Mouse (Mus musculus) E14TG2a.4 (cell line): ENCODE measurements around the gene Cln5.

Experiments
- H3K27me3 ChIP-seq: 2 replicates; pipeline ENCODE4 v1.6.1; 2014; ENCODE audit warnings: low read length, control low read depth; ENCODE audit not compliant: insufficient read depth
- H3K36me3 ChIP-seq: 2 replicates; pipeline ENCODE4 v1.6.1; 2014; ENCODE audit warnings: low read length, control low read depth; ENCODE audit not compliant: insufficient read depth
- H3K4me1 ChIP-seq: replicated peaks from 2 replicates; pipeline ENCODE4 v1.6.1; 2014; ENCODE audit warnings: low read depth, low read length, control low read depth
- H3K4me3 ChIP-seq: replicated peaks from 2 replicates; pipeline ENCODE4 v1.5.1; 2014; ENCODE audit warnings: mild to moderate bottlenecking, low read length
- H3K9me3 ChIP-seq: 2 replicates; pipeline ENCODE4 v1.6.1; 2014; ENCODE audit warnings: low read length, control low read depth
- CTCF ChIP-seq: conservative IDR thresholded peaks from 2 replicates; pipeline ENCODE4 v1.5.1; 2014; ENCODE audit warnings: low read length
- NANOG ChIP-seq: IDR thresholded peaks from 2 replicates; pipeline ENCODE4 v1.6.1; 2014; ENCODE audit warnings: borderline replicate concordance, low read length, mixed read lengths
- POU5F1 ChIP-seq: IDR thresholded peaks from 2 replicates; pipeline ENCODE4 v1.6.1; 2014; ENCODE audit warnings: low read length, borderline replicate concordance

The Cln5 gene

GRCm38 (mm10) chr14:103099238-103099933 lies 29.4 kb downstream of the Cln5 start, which contains the start of gene Fbxl3:
Gene Fbxl3, minus strand, starts transcription at chr14:103099566.
- H3K9me3 ChIP-seq = no peaks in the 10 kb centered on the region
- peaks cover 6% of the 10 kb centered on the region for H3K27me3 ChIP-seq
- H3K36me3 ChIP-seq = peaks cover 25% of the 10 kb centered on the region
- peak within 1 kb of the TSS; percentile 92 for H3K4me3 ChIP-seq
- peaks cover 59% of the 10 kb centered on the region for H3K4me1 ChIP-seq
- no peak for TF ChIP-seq POU5F1
- TF ChIP-seq CTCF = no peak
- no peak for TF ChIP-seq NANOG

DNA sequence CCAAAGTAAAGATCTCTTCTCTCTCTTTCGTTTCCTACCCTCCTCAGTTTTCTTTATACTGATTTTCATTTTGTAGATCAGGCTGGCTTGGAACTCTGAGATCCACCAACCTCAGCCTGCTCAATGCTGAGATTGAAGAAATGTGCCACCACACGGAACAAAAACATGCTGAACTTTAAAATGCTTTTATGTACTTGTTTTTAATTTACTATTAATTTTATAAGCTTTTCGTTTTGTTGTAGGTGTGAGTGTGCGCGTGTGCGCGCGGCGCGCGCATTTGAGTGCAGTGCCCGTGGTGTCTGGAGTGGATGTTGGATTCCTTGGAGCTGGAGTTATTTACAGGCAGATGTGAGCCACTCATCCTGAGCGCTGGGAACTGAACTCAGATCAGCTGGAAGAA lies 30.3 kb downstream of the Cln5 start:
- H3K27me3 ChIP-seq = peaks cover 3% of the 10 kb centered on the region
- H3K4me1 ChIP-seq = peaks cover 50% of the 10 kb centered on the region
- TF ChIP-seq NANOG = no peak
- TF ChIP-seq POU5F1 = no peak
- TF ChIP-seq CTCF = no peak
- H3K4me3 ChIP-seq = no peak overlapping the region; the same call in 1 of the 2 replicates
- H3K9me3 ChIP-seq = no peaks in the 10 kb centered on the region
- peaks cover 15% of the 10 kb centered on the region for H3K36me3 ChIP-seq

- Histone ChIP-seq H3K9me3 (no peaks in the 10 kb centered on the region), H3K36me3 (peaks cover 8% of the 10 kb centered on the region), H3K4me3 (no peak overlapping the region), H3K27me3 (peaks cover 2% of the 10 kb centered on the region; the same call in 1 of the 2 replicates), H3K4me1 (peaks cover 41% of the 10 kb centered on the region)
- TF ChIP-seq POU5F1 (no peak), CTCF (no peak), NANOG (no peak)
These were observed 31.2 kb downstream of the Cln5 start for GRCm38 (mm10) chr14:103101171-103101570.

- TF ChIP-seq POU5F1 (no peak), NANOG (no peak), CTCF (no peak)
- H3K4me1 ChIP-seq = peaks cover 30% of the 10 kb centered on the region
- H3K9me3 ChIP-seq = no peaks in the 10 kb centered on the region
- 0 out of 2 replicates have a peak overlapping the region, but pooled peaks have one; percentile 13 for H3K4me3 ChIP-seq
- no peaks in the 10 kb centered on the region for H3K36me3 ChIP-seq
- H3K27me3 ChIP-seq = peaks cover 2% of the 10 kb centered on the region; the same call in 1 of the 2 replicates
These were observed 32.2 kb downstream of the Cln5 start for GRCm38 (mm10) chr14:103102246-103102645.

- H3K9me3 ChIP-seq = no peaks in the 10 kb centered on the region
- TF ChIP-seq NANOG = no peak
- TF ChIP-seq CTCF = no peak
- no peak for TF ChIP-seq POU5F1
- H3K4me1 ChIP-seq = peaks cover 27% of the 10 kb centered on the region
- peaks cover 2% of the 10 kb centered on the region; the same call in 1 of the 2 replicates for H3K27me3 ChIP-seq
- no peak overlapping the region for H3K4me3 ChIP-seq
- no peaks in the 10 kb centered on the region for H3K36me3 ChIP-seq
These were observed 32.8 kb downstream of the Cln5 start for GRCm38 (mm10) chr14:103102731-103103335.

- no peak overlapping the region for H3K4me3 ChIP-seq
- no peaks in the 10 kb centered on the region for H3K36me3 ChIP-seq
- H3K9me3 ChIP-seq = no peaks in the 10 kb centered on the region
- peaks cover 18% of the 10 kb centered on the region for H3K4me1 ChIP-seq
- no peak for TF ChIP-seq NANOG
- H3K27me3 ChIP-seq = no peaks in the 10 kb centered on the region
These were observed 36.3 kb downstream of the Cln5 start for GRCm38 (mm10) chr14:103106301-103106700.

DNA sequence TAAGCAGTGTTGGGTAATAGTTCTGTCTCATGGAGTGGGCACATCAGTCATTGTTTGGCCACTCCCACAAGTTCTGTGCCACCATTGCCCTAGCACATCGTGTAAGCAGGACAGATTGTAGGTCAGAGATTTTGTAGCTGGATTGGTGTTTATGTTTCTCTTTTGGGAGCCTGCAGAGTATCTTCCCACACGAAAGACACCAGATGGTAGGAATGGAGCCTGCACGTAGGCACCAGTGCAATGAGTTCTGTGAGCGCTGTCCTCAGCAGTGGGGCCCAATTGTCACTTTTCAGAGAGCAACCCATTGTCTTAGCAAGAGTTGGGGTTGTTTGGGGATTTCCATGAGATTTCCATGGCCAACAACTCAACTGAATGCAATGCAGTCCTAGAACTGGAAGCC lies 40.0 kb downstream of the Cln5 start:
- no peaks in the 10 kb centered on the region for H3K36me3 ChIP-seq

DNA sequence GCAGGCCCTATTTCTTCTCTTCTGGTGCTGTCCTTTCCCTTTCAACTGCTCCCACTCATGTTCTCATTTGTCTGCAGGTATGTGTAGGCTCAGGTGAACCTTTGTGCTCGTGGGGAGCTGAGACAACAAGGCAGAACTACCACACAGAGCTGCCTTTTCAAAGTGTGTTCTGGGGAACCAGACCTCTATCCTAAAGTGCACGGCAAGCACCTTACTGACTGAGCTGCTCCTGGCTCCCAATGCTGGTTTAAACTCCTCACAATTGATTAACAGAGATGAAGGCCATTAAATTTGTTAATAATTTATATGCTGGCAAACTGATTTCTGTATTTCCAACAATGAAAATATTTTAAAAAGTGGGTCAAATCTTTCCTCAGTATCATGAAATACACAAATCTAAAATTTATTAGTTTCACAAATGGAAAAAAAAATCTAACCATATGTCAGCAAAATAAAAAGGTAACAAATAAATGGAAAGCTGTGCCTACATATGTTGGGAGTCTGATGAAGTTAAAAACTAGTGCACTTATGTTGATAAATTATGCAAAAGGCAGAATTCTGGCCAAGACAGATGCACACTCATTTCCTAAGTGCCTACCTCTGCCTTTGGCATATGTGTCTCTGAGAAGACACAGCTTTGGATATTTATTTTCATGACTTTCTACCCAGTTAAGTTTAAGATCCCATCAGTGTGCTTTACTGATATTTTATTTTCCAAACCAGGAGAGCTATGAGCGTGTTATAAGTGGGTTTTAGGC lies 42.8 kb downstream of the Cln5 start:
- Histone ChIP-seq H3K9me3 (no peaks in the 10 kb centered on the region), H3K36me3 (peaks cover 13% of the 10 kb centered on the region), H3K4me1 (peaks cover 5% of the 10 kb centered on the region; the same call in 1 of the 2 replicates), H3K4me3 (no peak overlapping the region), H3K27me3 (no peaks in the 10 kb centered on the region)
- TF ChIP-seq POU5F1 = no peak
- TF ChIP-seq NANOG = no peak
- TF ChIP-seq CTCF = no peak

More for the DNA sequence above, 40.0 kb downstream of the Cln5 start:
- Histone ChIP-seq H3K27me3 (no peaks in the 10 kb centered on the region), H3K4me3 (no peak overlapping the region), H3K4me1 (no peaks in the 10 kb centered on the region), H3K9me3 (no peaks in the 10 kb centered on the region)
- no peak for TF ChIP-seq NANOG
- no peak for TF ChIP-seq CTCF
- TF ChIP-seq POU5F1 = no peak
